Mouse (Mus musculus) hindbrain, embryonic 15.5 days (tissue): ENCODE data around the gene Milr1. TPM values are rescaled to one million over a fixed set of nuclear protein-coding genes. Genes with fewer than 3 reads are reported as not detected.
"Not testable (repeated sequence)": the region's sequence is repeated elsewhere in the genome, so short reads cannot be mapped to it uniquely, and the experiment has no call there.

Experiments
- ATAC-seq: fragments of 200-750 bp; cut with Nextera tagmentation; 2 replicates; pipeline ENCODE4 v1.8.0; 2017; ENCODE audit warnings: low read depth, moderate number of reproducible peaks, moderate TSS enrichment; ENCODE audit not compliant: low FRiP score
- H3K27ac ChIP-seq: fragments of 300-500 bp; sonication (generic); replicated peaks from 2 replicates; pipeline ENCODE4 v1.5.1; 2015; ENCODE audit warnings: mild to moderate bottlenecking, inconsistent platforms
- H3K27me3 ChIP-seq: fragments of 300-500 bp; sonication (generic); 2 replicates; pipeline ENCODE4 v1.6.1; 2015; ENCODE audit warnings: control low read depth, inconsistent platforms
- H3K36me3 ChIP-seq: fragments of 300-500 bp; sonication (generic); 2 replicates; pipeline ENCODE4 v1.6.1; 2015; ENCODE audit warnings: control low read depth, inconsistent platforms
- H3K4me1 ChIP-seq: fragments of 300-500 bp; sonication (generic); replicated peaks from 2 replicates; pipeline ENCODE4 v1.6.1; 2015; ENCODE audit warnings: control low read depth, inconsistent platforms
- H3K4me2 ChIP-seq: fragments of 300-500 bp; sonication (generic); 2 replicates; pipeline ENCODE4 v1.6.1; 2015; ENCODE audit warnings: moderate library complexity, mild to moderate bottlenecking, inconsistent platforms
- H3K4me3 ChIP-seq: fragments of 300-500 bp; sonication (generic); 2 replicates; pipeline ENCODE4 v1.5.1; 2015; ENCODE audit warnings: mild to moderate bottlenecking, inconsistent platforms
- H3K9ac ChIP-seq: fragments of 300-500 bp; sonication (generic); 2 replicates; pipeline ENCODE4 v1.6.1; 2015; ENCODE audit warnings: inconsistent platforms
- H3K9me3 ChIP-seq: fragments of 300-500 bp; sonication (generic); 2 replicates; pipeline ENCODE4 v1.6.1; 2016; ENCODE audit warnings: control low read depth, inconsistent platforms
- WGBS: fragments of 180-500 bp; shearing (Covaris S2); methylation state at CpG from one replicate; pipeline ENCODE4 v1.1.7; 2015; 5-methylcytosine and 5-hydroxymethylcytosine counted together
- polyA plus RNA-seq: library from polyadenylated mRNA; unstranded; fragments of >200 nt; fragmentation: Nextera tagmentation; extraction: Ambion mirVana; gene quantifications from 2 replicates; pipeline ENCODE4 v1.2.1, GENCODE M21; 2015

The Milr1 gene
- polyA plus RNA-seq, 1 experiment from 2014 or later = 0.70 TPM

DNA sequence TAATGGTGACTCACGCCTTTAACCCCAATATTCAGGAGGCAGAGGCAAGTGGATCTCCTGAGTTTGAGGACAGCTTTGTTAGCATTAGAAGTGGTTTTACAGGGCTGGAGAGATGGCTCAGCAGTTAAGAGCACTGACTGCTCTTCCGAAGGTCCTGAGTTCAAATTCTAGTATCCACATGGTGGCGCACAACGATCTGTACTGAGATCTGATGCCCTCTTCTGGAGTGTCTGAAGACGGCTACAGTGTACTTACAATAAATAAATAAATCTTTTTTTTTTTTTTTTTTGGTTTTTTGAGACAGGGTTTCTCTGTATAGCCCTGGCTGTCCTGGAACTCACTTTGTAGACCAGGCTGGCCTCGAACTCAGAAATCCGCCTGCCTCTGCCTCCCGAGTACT lies 10.3 kb upstream of the Milr1 start:
- H3K9ac ChIP-seq, ATAC-seq, H3K4me2 ChIP-seq, H3K4me3 ChIP-seq, H3K9me3 ChIP-seq, H3K27ac ChIP-seq, H3K36me3 ChIP-seq, H3K27me3 ChIP-seq: not testable (repeated sequence)
- 88% methylated on average over 6 of the region's 8 CpGs for WGBS
- H3K4me1 ChIP-seq = peaks cover 18% of the 10 kb centered on the region

DNA sequence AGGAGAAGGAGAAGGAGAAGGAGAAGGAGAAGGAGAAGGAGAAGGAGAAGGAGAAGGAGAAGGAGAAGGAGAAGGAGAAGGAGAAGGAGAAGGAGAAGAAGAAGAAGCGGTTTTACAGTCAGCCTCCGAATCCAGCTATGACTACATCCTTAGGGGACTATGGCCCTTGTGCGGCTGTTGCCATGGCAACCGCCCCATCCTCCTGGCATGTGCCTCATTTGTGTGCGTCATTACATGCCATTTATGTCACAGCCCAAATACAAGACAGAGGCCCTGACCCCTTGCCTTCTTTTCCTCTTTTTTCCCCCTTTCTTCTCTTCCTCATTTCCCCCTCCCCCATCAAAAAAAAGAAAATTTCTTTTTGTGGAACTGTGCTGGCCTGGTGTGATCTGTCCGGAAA lies 9.8 kb upstream of the Milr1 start:
- H3K4me2 ChIP-seq = no peak overlapping the region
- no peaks in the 10 kb centered on the region for H3K27me3 ChIP-seq
- WGBS = 23% methylated on average over 6 of the region's 6 CpGs
- H3K4me1 ChIP-seq = peaks cover 18% of the 10 kb centered on the region
- no peak overlapping the region for H3K9ac ChIP-seq
- no peaks in the 10 kb centered on the region for H3K9me3 ChIP-seq
- H3K36me3 ChIP-seq = no peaks in the 10 kb centered on the region
- ATAC-seq = no peak
- no peak overlapping the region for H3K4me3 ChIP-seq
- H3K27ac ChIP-seq = no peak overlapping the region

DNA sequence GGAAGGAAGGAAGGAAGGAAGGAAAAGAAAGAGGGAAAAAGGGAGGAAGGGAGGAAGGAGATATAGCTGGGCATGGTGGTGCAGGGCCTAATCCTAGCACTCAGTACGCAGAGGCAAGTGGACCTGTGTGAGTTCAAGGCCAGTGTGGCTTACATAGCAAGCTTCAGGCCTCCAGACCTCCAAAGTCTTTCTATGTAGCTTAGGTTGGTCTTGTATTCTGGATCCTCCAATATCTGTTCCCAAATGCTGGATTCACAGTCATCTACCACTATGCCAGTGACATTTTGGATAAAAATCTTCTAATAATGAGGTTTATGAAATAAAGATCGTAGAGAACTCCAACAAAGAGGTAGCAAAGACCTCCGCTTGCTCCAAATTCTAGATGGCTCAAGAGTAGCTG lies 9.2 kb upstream of the Milr1 start:
- H3K9ac ChIP-seq = no peak overlapping the region
- no peak overlapping the region for H3K4me3 ChIP-seq
- no peak overlapping the region for H3K27ac ChIP-seq
- H3K27me3 ChIP-seq = no peaks in the 10 kb centered on the region
- no peak overlapping the region for H3K4me2 ChIP-seq
- ATAC-seq = no peak
- no peaks in the 10 kb centered on the region for H3K36me3 ChIP-seq
- 91% methylated on average over 3 of the region's 3 CpGs for WGBS
- H3K4me1 ChIP-seq = peaks cover 13% of the 10 kb centered on the region
- no peaks in the 10 kb centered on the region for H3K9me3 ChIP-seq

DNA sequence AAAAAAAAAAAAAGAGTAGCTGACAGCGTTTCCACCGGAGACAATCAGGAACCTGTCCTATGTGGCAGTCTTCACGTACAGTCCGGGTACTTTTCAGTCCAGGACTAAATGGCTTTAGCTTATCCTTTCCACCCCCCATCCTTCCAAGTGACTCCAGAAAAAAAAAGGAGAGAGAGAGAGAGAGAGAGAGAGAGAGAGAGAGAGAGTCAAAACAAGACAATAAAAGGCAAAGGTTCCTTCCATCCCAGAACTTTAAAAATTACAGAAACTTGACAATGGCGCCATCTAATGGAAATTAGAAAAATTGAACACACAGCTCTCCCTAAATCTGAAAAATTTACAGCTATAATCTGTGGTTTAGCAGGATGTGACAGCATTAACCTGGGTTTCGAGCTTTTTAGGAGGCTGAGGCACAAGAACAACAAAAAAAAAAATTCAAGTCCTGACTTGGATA lies 8.6 kb upstream of the Milr1 start:
- no peaks in the 10 kb centered on the region for H3K27me3 ChIP-seq
- no peaks in the 10 kb centered on the region for H3K9me3 ChIP-seq
- no peak overlapping the region for H3K27ac ChIP-seq
- H3K4me2 ChIP-seq = no peak overlapping the region
- peaks cover 7% of the 10 kb centered on the region for H3K4me1 ChIP-seq
- WGBS = 50% methylated on average over 6 of the region's 6 CpGs
- no peak for ATAC-seq
- no peaks in the 10 kb centered on the region for H3K36me3 ChIP-seq
- no peak overlapping the region for H3K9ac ChIP-seq
- H3K4me3 ChIP-seq = no peak overlapping the region

DNA sequence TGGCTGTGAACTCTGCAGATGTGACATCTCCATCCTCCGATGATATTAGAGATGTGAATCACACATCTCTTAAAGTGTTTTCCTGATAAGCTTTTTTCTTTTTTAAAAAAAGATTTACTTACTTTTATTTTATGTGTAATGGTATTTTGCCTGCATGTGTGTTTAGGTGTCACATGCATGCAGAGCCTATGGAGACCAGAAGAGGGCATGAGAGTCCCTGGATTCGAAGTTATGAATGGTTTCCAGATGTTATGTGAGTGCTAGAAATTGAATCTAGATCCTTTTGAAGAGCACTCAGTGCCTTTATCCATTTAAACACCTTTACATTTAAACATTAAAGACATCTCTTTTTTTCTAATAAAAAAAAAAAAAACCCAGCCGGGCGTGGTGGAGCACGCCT lies 6.1 kb upstream of the Milr1 start:
- WGBS = 94% methylated on average over 5 of the region's 5 CpGs
- no peaks in the 10 kb centered on the region for H3K27me3 ChIP-seq
- no peaks in the 10 kb centered on the region for H3K9me3 ChIP-seq
- no peak for ATAC-seq
- 0 out of 2 replicates have a peak, but pooled peaks cover 2% of the 10 kb centered on the region for H3K4me1 ChIP-seq
- no peaks in the 10 kb centered on the region for H3K36me3 ChIP-seq
- no peak overlapping the region for H3K27ac ChIP-seq
- no peak overlapping the region for H3K4me2 ChIP-seq
- H3K4me3 ChIP-seq = no peak overlapping the region
- no peak overlapping the region for H3K9ac ChIP-seq

DNA sequence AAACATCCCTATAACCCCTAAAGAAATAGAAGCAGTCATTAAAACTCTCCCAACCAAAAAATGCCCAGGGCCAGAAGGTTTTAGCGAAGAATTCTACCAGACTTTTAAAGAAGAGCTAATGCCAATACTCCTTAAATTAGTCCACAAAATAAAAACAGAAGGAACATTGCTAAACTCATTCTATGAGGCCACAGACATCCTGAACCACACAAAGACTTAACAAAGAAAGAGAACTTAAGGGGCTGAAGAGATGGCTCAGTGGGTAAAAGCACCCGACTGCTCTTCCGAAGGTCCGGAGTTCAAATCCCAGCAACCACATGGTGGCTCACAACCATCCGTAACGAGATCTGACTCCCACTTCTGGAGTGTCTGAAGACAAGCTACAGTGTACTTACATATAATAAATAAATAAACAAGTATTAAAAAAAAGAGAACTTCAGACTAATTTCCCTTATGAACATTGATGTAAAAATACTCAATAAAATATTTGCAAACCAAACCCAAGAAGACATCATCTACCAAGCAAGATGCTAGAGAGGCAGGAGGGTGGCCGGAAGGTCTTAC lies 1.4 kb upstream of the Milr1 start:
- H3K9ac ChIP-seq, H3K27me3 ChIP-seq, H3K4me3 ChIP-seq, H3K9me3 ChIP-seq, H3K27ac ChIP-seq, H3K36me3 ChIP-seq, H3K4me2 ChIP-seq, H3K4me1 ChIP-seq, ATAC-seq: not testable (repeated sequence)
- WGBS = 97% methylated on average over 7 of the region's 7 CpGs

DNA sequence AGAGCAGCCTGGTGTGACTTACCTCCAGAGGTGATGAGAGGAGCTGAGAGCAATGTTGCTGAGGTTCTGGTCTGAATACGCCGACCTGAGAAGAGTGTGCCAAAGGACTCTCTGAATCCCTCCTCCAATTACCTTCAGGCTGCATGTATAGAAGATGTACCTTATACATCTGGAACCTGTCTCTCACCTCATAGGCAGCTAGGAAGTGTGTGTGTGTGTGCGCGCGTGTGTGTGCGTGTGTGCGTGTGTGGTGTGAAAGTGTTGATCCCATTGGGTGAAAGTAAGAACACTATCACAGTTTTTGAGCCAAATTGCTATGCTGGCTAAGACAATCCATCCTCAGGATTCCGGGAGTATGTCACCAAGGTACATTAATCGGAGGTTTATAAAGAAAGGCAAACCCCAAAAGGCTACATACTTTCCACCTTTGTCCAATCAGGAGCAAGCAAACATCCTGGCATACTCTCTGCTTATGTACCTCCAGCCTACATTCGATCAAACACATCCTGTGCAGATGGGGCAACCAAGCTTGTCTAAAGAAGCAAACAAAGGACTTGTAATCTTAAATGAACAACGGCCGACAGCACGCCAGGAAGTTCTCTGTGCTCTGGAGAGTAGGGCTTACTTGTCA lies 790 bp upstream of the Milr1 start, which contains the start of gene Pecam1:
Gene Pecam1, minus strand, starts transcription at position 508 of the 631 bp plus-strand sequence.
- no peaks in the 10 kb centered on the region for H3K9me3 ChIP-seq
- H3K9ac ChIP-seq = no peak within 1 kb of the TSS
- WGBS = 84% methylated on average over 13 of the region's 13 CpGs
- no peak within 1 kb of the TSS for H3K4me3 ChIP-seq
- no peaks in the 10 kb centered on the region for H3K4me1 ChIP-seq
- ATAC-seq = no peak
- no peak within 1 kb of the TSS for H3K4me2 ChIP-seq
- H3K36me3 ChIP-seq = no peaks in the 10 kb centered on the region
- no peaks in the 10 kb centered on the region for H3K27me3 ChIP-seq
- no peak within 1 kb of the TSS for H3K27ac ChIP-seq

DNA sequence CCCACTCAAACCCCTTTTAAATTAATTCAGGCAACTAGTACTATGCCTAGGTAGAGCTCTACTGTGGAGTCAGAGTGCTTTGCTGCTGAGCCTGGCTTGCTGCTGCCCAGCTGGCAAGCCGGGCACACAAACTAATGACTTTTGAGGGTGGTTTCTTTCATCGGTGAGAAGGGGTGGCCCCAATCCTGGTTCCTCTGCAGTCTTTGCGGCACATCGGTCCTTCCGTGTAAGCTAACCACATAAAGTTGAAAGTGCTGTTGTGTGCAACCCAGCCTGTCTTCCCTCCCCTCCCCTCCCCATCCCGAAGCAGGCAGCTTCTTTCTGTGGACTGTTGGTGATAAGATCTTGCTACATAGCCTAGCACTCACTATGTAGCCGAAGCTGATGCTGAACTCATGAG lies 1.1 kb downstream of the Milr1 start:
- Histone ChIP-seq H3K27me3 (no peaks in the 10 kb centered on the region), H3K27ac (no peak overlapping the region), H3K9me3 (no peaks in the 10 kb centered on the region), H3K9ac (no peak overlapping the region), H3K4me2 (no peak overlapping the region), H3K4me1 (no peaks in the 10 kb centered on the region), H3K4me3 (no peak overlapping the region), H3K36me3 (no peaks in the 10 kb centered on the region)
- no peak for ATAC-seq
- WGBS = 92% methylated on average over 7 of the region's 7 CpGs

DNA sequence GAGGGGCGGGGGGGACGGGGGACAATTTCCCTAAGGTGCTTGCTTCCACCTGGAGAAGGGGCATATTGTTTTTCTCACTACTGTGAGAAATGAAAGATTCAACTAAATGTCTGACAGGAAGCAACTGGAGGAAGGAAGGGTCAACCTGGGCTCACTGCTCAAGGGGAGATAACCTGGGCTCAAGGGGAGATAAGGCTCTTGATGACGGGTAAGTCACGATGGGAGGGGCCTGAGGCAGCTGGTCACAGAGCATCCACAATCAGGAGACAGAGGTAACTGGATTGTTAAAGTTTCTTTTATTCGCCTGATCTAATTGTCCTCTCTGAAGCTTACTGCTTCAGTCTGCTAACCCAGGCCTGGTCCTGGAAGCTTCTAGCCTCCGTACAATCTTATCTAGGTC lies 2.3 kb downstream of the Milr1 start:
- H3K4me3 ChIP-seq = no peak overlapping the region
- no peak overlapping the region for H3K27ac ChIP-seq
- no peaks in the 10 kb centered on the region for H3K27me3 ChIP-seq
- no peaks in the 10 kb centered on the region for H3K4me1 ChIP-seq
- WGBS = 94% methylated on average over 6 of the region's 6 CpGs
- H3K9ac ChIP-seq = no peak overlapping the region
- no peak overlapping the region for H3K4me2 ChIP-seq
- no peaks in the 10 kb centered on the region for H3K36me3 ChIP-seq
- H3K9me3 ChIP-seq = no peaks in the 10 kb centered on the region
- ATAC-seq = no peak

DNA sequence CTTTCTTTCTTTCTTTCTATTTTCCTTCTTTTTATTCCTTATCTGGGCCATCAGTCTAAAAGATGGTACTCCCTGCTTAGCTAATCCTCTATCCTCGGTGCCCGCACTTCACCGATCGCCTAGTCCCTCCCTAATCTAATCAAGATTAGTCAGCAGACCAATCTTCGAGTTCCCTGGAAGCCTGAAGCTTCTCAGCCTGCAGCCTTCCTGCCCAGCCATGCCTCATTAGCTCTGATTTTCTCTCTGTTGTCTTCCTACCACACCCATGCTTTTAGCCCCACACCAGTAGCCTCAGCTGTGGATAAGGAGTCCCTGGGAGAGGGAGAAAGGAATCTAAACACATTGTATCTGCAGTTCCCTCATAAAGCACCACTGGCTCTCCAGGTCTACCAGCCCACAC lies 4.6 kb downstream of the Milr1 start:
- Histone ChIP-seq H3K36me3 (no peaks in the 10 kb centered on the region), H3K9me3 (no peaks in the 10 kb centered on the region), H3K4me3 (no peak overlapping the region), H3K27ac (no peak overlapping the region), H3K27me3 (no peaks in the 10 kb centered on the region), H3K4me2 (no peak overlapping the region), H3K4me1 (no peaks in the 10 kb centered on the region), H3K9ac (no peak overlapping the region)
- WGBS = 59% methylated on average over 5 of the region's 5 CpGs
- ATAC-seq = no peak

DNA sequence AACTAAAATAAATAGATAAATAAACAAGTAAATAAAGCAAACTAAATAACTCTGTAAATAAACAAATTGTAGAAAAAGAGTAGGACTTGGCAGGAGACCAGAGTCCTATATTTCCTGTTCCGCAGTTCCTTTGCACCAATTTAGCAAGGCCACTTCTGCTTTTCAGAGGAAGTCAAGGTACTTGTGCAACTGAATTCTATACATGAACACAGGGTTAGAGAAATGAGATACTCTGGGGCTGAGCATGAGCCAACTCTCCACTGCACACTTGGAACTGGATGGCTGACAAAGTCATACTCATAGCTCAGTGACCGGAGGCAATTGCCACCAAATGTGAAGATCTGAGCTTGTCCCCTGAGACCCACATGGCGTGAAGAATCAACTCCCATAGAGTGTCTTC lies 8.0 kb downstream of the Milr1 start:
- Histone ChIP-seq H3K27me3 (no peaks in the 10 kb centered on the region), H3K4me1 (no peaks in the 10 kb centered on the region), H3K4me3 (no peak overlapping the region), H3K36me3 (no peaks in the 10 kb centered on the region), H3K9ac (no peak overlapping the region), H3K4me2 (no peak overlapping the region), H3K27ac (no peak overlapping the region), H3K9me3 (no peaks in the 10 kb centered on the region)
- ATAC-seq = no peak
- 92% methylated on average over 3 of the region's 3 CpGs for WGBS

DNA sequence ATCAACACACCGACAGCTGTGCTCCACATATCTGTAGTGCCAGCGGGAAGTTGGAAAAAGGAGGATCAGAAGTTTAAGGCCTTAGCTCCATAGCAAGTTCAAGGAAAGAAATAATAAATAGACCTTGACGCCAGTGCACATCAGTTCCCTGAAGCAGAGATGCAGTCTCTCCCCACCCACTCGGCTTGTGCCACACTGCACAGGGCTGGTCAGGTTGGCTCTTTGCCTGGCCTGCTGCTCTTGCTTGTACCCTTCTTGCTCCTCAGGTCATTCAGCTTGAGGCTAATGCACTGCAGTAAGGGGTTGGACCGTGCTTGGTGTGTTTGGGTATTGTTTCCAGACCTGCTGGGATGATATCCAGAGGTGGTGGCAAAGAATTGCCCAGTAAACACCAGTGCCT lies 9.5 kb downstream of the Milr1 start:
- no peak overlapping the region for H3K4me3 ChIP-seq
- no peaks in the 10 kb centered on the region for H3K4me1 ChIP-seq
- no peak overlapping the region for H3K27ac ChIP-seq
- no peak overlapping the region for H3K9ac ChIP-seq
- WGBS = 96% methylated on average over 5 of the region's 5 CpGs
- no peak overlapping the region for H3K4me2 ChIP-seq
- no peaks in the 10 kb centered on the region for H3K27me3 ChIP-seq
- H3K9me3 ChIP-seq = no peaks in the 10 kb centered on the region
- no peaks in the 10 kb centered on the region for H3K36me3 ChIP-seq
- no peak for ATAC-seq
